ENCODE assay signal across 22 mouse cellular contexts in genomic region chr19:38430475-38430874, GRCm38 (mm10). TPM values are rescaled to one million over a fixed set of nuclear protein-coding genes. Genes with fewer than 3 reads are reported as not detected.
"Had no signal": no experiment of that assay in that cellular context is flagged by ENCODE, and none has a peak within 500 bp of the region (broad histone marks: within the 10 kb centered on the region; RNA-seq: fewer than 3 reads in every experiment).

No protein-coding gene starts in this region.

- H3K9ac ChIP-seq: limb, embryonic 13.5 days; liver, embryonic 13.5 days; midbrain, embryonic 12.5 days; midbrain, embryonic 15.5 days; neural tube, embryonic 12.5 days; neural tube, embryonic 15.5 days; stomach, embryonic 15.5 days had no signal

- DNase-seq: kidney, postnatal 25 days; layer of hippocampus, adult 9-11 months; layer of hippocampus, postnatal 36 days; left cerebral cortex, postnatal 4 days; liver, embryonic 13.5 days; lung, adult 2 months; lung, postnatal 14 days; right cerebral cortex, adult 18-20 months; right cerebral cortex, postnatal 14 days; right cerebral cortex, postnatal 4 days; spleen, adult 18-20 months; thymus, postnatal 25 days had no signal

- H3K4me3 ChIP-seq: layer of hippocampus, adult 2 months; left cerebral cortex, adult 2 months; limb, embryonic 13.5 days; liver, embryonic 13.5 days; midbrain, embryonic 12.5 days; midbrain, embryonic 15.5 days; neural tube, embryonic 12.5 days; neural tube, embryonic 15.5 days; stomach, embryonic 15.5 days had no signal

- ATAC-seq: midbrain, embryonic 15.5 days had no signal

- H3K4me1 ChIP-seq: limb, embryonic 13.5 days; liver, embryonic 13.5 days; midbrain, embryonic 12.5 days; midbrain, embryonic 15.5 days; neural tube, embryonic 12.5 days; neural tube, embryonic 15.5 days; stomach, embryonic 15.5 days had no signal

- H3K27ac ChIP-seq: kidney, postnatal 0 days; left cerebral cortex, adult 2 months; limb, embryonic 13.5 days; liver, embryonic 13.5 days; macrophage; midbrain, embryonic 12.5 days; midbrain, embryonic 15.5 days; neural tube, embryonic 12.5 days; neural tube, embryonic 15.5 days; stomach, embryonic 15.5 days had no signal

- H3K9me3 ChIP-seq: liver, embryonic 13.5 days; midbrain, embryonic 12.5 days; midbrain, embryonic 15.5 days; neural tube, embryonic 12.5 days; neural tube, embryonic 15.5 days; stomach, embryonic 15.5 days had no signal

- H3K36me3 ChIP-seq: limb, embryonic 13.5 days; liver, embryonic 13.5 days; midbrain, embryonic 12.5 days; midbrain, embryonic 15.5 days; neural tube, embryonic 12.5 days; neural tube, embryonic 15.5 days; stomach, embryonic 15.5 days had no signal

- H3K27me3 ChIP-seq: limb, embryonic 13.5 days; liver, embryonic 13.5 days; midbrain, embryonic 12.5 days; midbrain, embryonic 15.5 days; neural tube, embryonic 12.5 days; neural tube, embryonic 15.5 days; stomach, embryonic 15.5 days had no signal

- H3K4me2 ChIP-seq: limb, embryonic 13.5 days; liver, embryonic 13.5 days; midbrain, embryonic 12.5 days; midbrain, embryonic 15.5 days; neural tube, embryonic 12.5 days; neural tube, embryonic 15.5 days; stomach, embryonic 15.5 days had no signal

RNA-seq across cellular contexts. Expression of gene Plce1, which starts 50.4 kb away (rescaled TPM):
- polyA plus RNA-seq: macrophage had no signal
